Mouse (Mus musculus): ENCODE measurements around the gene Sap18. TPM values are rescaled to one million over a fixed set of nuclear protein-coding genes. Genes with fewer than 3 reads are reported as not detected.

The Sap18 gene
- polyA plus RNA-seq (2012; rRNA removed): 5.9 and 9.5 TPM in 2 replicates

GRCm38 (mm10) chr14:57797991-57798931 lies at the start of gene Sap18:
Sap18 (plus strand) TSS chr14:57798180.

GRCm38 (mm10) chr14:57758237-57758636 lies 39.7 kb upstream of the Sap18 start, which contains the start of gene Lats2:
Lats2 (minus strand) TSS chr14:57758388.

GRCm38 (mm10) chr14:57825788-57826751 lies 28.1 kb downstream of the Sap18 start, which contains the start of the genes Ska3 and Mrpl57:
Ska3 (minus strand) TSS chr14:57826185.
Mrpl57 (plus strand) TSS chr14:57826234.

Other genes with a start within 250 kb of the Sap18 start
- 8.1 and 11.8 TPM in 2 replicates for gene Eef1akmt1, start 226.6 kb upstream of the Sap18 start, polyA plus RNA-seq (2012; rRNA removed)
- gene Xpo4, start 132.8 kb upstream of the Sap18 start, polyA plus RNA-seq (2012; rRNA removed): 4.0 TPM in 2 replicates
- 2.1 and 10.1 TPM in 2 replicates for gene Gm49361, start 52.1 kb upstream of the Sap18 start, polyA plus RNA-seq (2012; rRNA removed)
- gene Lats2, start 39.8 kb upstream of the Sap18 start, polyA plus RNA-seq (2012; rRNA removed): 70.8 and 94.7 TPM in 2 replicates
- 0.69 and 1.5 TPM in 2 replicates for gene Ska3, start 28.0 kb downstream of the Sap18 start, polyA plus RNA-seq (2012; rRNA removed)
- gene Mrpl57, start 28.1 kb downstream of the Sap18 start, polyA plus RNA-seq (2012; rRNA removed): 49.6 and 69.0 TPM in 2 replicates
- 4.5 and 4.8 TPM in 2 replicates for gene Zdhhc20, start 92.1 kb downstream of the Sap18 start, polyA plus RNA-seq (2012; rRNA removed)
- 16.9 and 28.8 TPM in 2 replicates for gene Micu2, start 201.1 kb downstream of the Sap18 start, polyA plus RNA-seq (2012; rRNA removed)